Mouse (Mus musculus): ENCODE results near the gene Pik3ca.

Pik3ca gene

GRCm38 (mm10) chr3:32397461-32398174, at the start of gene Pik3ca:
TSS of gene Pik3ca (plus strand) at chr3:32397671.
- peak; percentile 74 for DNase-seq (ENCODE audit: low spot score in 2 of 2)

- DNase-seq (ENCODE audit: low spot score in 2 of 2) = no peak
Observed at GRCm38 (mm10) chr3:32347881-32348280, 49.6 kb upstream of the Pik3ca start.

GRCm38 (mm10) chr3:32361221-32361620, 36.2 kb upstream of the Pik3ca start:
- DNase-seq (ENCODE audit: low spot score in 2 of 2) = no peak

- no peak for DNase-seq (ENCODE audit: low spot score in 2 of 2)
Observed at GRCm38 (mm10) chr3:32364195-32364594, 33.3 kb upstream of the Pik3ca start.

- DNase-seq (ENCODE audit: low spot score in 2 of 2) = no peak
Observed at GRCm38 (mm10) chr3:32364841-32365545, 32.5 kb upstream of the Pik3ca start.

GRCm38 (mm10) chr3:32365546-32366245, 31.8 kb upstream of the Pik3ca start, which contains the start of gene Zmat3:
TSS of gene Zmat3 (minus strand) at chr3:32366014.
- peak; percentile 70 to 83 for DNase-seq (ENCODE audit: low spot score in 2 of 2)

GRCm38 (mm10) chr3:32366246-32366734, 31.2 kb upstream of the Pik3ca start:
- DNase-seq (ENCODE audit: low spot score in 2 of 2) = no peak

- DNase-seq (ENCODE audit: low spot score in 2 of 2) = no peak
Observed at GRCm38 (mm10) chr3:32367516-32367915, 30.0 kb upstream of the Pik3ca start.

GRCm38 (mm10) chr3:32371957-32372356, 25.5 kb upstream of the Pik3ca start:
- DNase-seq (ENCODE audit: low spot score in 2 of 2) = peak in 1 of 2 experiments; percentile 39

GRCm38 (mm10) chr3:32372470-32372869, 25.0 kb upstream of the Pik3ca start:
- no peak for DNase-seq (ENCODE audit: low spot score in 2 of 2)

- DNase-seq (ENCODE audit: low spot score in 2 of 2) = no peak
Observed at GRCm38 (mm10) chr3:32373236-32373635, 24.2 kb upstream of the Pik3ca start.

- peak in 1 of 2 experiments; percentile 50 for DNase-seq (ENCODE audit: low spot score in 2 of 2)
Observed at GRCm38 (mm10) chr3:32379891-32380290, 17.6 kb upstream of the Pik3ca start.

- DNase-seq (ENCODE audit: low spot score in 2 of 2) = no peak
Observed at GRCm38 (mm10) chr3:32381556-32381955, 15.9 kb upstream of the Pik3ca start.

GRCm38 (mm10) chr3:32392841-32393240, 4.6 kb upstream of the Pik3ca start:
- DNase-seq (ENCODE audit: low spot score in 2 of 2) = no peak

- no peak for DNase-seq (ENCODE audit: low spot score in 2 of 2)
Observed at GRCm38 (mm10) chr3:32393986-32394385, 3.5 kb upstream of the Pik3ca start.

- peak; percentile 43 to 52 for DNase-seq (ENCODE audit: low spot score in 2 of 2)
Observed at GRCm38 (mm10) chr3:32395771-32396551, 1.5 kb upstream of the Pik3ca start.

- peak; percentile 91 to 96 for DNase-seq (ENCODE audit: low spot score in 2 of 2)
Observed at GRCm38 (mm10) chr3:32396794-32397460, 544 bp upstream of the Pik3ca start.

GRCm38 (mm10) chr3:32398175-32398538, 686 bp downstream of the Pik3ca start:
- no peak for DNase-seq (ENCODE audit: low spot score in 2 of 2)

GRCm38 (mm10) chr3:32398623-32399022, 1.2 kb downstream of the Pik3ca start:
- no peak for DNase-seq (ENCODE audit: low spot score in 2 of 2)

GRCm38 (mm10) chr3:32399381-32399780, 1.9 kb downstream of the Pik3ca start:
- DNase-seq (ENCODE audit: low spot score in 2 of 2) = no peak

GRCm38 (mm10) chr3:32399931-32400330, 2.5 kb downstream of the Pik3ca start:
- no peak for DNase-seq (ENCODE audit: low spot score in 2 of 2)
